24 mouse cellular contexts compared by ENCODE assay signal in genomic region chr5:71200881-71201280, GRCm38 (mm10).
DNase-seq lines count a peak whose midpoint lies in the region; ATAC-seq and TF ChIP-seq lines count a peak whose summit lies in the region.
"Had no signal": no experiment of that assay in that cellular context is flagged by ENCODE, and none has a peak within 500 bp of the region (broad histone marks: within the 10 kb centered on the region; RNA-seq: fewer than 3 reads in every experiment).

No protein-coding gene starts in this region.

- WGBS in midbrain, postnatal 0 days: 78% methylated on average over 6 of the region's 6 CpGs
- 73% methylated on average over 6 of the region's 6 CpGs for WGBS in midbrain, embryonic 15.5 days
- WGBS in forebrain, embryonic 11.5 days: 90% methylated on average over 6 of the region's 6 CpGs

- no peak overlapping the region for H3K9ac ChIP-seq in midbrain, postnatal 0 days (replicated peaks; ENCODE audit: low read length, poor library complexity, severe bottlenecking)
- H3K9ac ChIP-seq in midbrain, embryonic 15.5 days: no peak overlapping the region
- no peak overlapping the region for H3K9ac ChIP-seq in forebrain, embryonic 11.5 days (ENCODE audit: low read length)
- H3K9ac ChIP-seq: embryonic facial prominence, embryonic 12.5 days; heart, embryonic 13.5 days; intestine, embryonic 15.5 days had no signal

- H3K27me3 ChIP-seq in midbrain, postnatal 0 days (ENCODE audit: insufficient read depth, low read length): no peaks in the 10 kb centered on the region
- H3K27me3 ChIP-seq in midbrain, embryonic 15.5 days (replicated peaks): no peaks in the 10 kb centered on the region
- no peaks in the 10 kb centered on the region for H3K27me3 ChIP-seq in forebrain, embryonic 11.5 days (ENCODE audit: control insufficient read depth, insufficient read depth, low read length)
- H3K27me3 ChIP-seq: embryonic facial prominence, embryonic 12.5 days; heart, embryonic 13.5 days; intestine, embryonic 15.5 days had no signal

- ATAC-seq in frontal cortex, adult (ENCODE audit: low TSS enrichment): peak; percentile 78
- ATAC-seq in midbrain, postnatal 0 days (ENCODE audit: low FRiP score): no peak
- ATAC-seq in midbrain, embryonic 15.5 days (replicated peaks): no peak
- ATAC-seq in forebrain, embryonic 11.5 days (replicated peaks; ENCODE audit: low FRiP score): no peak
- ATAC-seq: CD4-positive, CD25-positive, alpha-beta regulatory T cell, adult 4 months; forebrain, embryonic 14.5 days; hindbrain, embryonic 16.5 days; intestine, embryonic 15.5 days had no signal

- no peaks in the 10 kb centered on the region for H3K4me1 ChIP-seq in midbrain, postnatal 0 days (ENCODE audit: insufficient read depth, low read length)
- H3K4me1 ChIP-seq in midbrain, embryonic 15.5 days: no peaks in the 10 kb centered on the region
- H3K4me1 ChIP-seq in forebrain, embryonic 11.5 days (replicated peaks; ENCODE audit: control insufficient read depth, insufficient read depth, low read length): no peaks in the 10 kb centered on the region
- H3K4me1 ChIP-seq: embryonic facial prominence, embryonic 12.5 days; heart, embryonic 13.5 days; intestine, embryonic 15.5 days had no signal

- TF ChIP-seq CTCF in midbrain, postnatal 0 days (IDR thresholded peaks at IDR 0.05): no peak

- H3K4me3 ChIP-seq in midbrain, postnatal 0 days (ENCODE audit: low read depth, low read length): no peak overlapping the region
- no peak overlapping the region for H3K4me3 ChIP-seq in midbrain, embryonic 15.5 days
- H3K4me3 ChIP-seq in forebrain, embryonic 11.5 days (ENCODE audit: low read depth, low read length): no peak overlapping the region
- H3K4me3 ChIP-seq: embryonic facial prominence, embryonic 12.5 days; heart, embryonic 13.5 days; intestine, embryonic 15.5 days had no signal

- peak; percentile 3 for DNase-seq in adrenal gland, postnatal 14 days
- no peak for DNase-seq in adrenal gland, postnatal 25 days
- no peak for DNase-seq in frontal cortex, postnatal 14 days (ENCODE audit: low spot score in 2 of 2)
- DNase-seq in midbrain, postnatal 0 days (ENCODE audit: low spot score): peak; percentile 30
- no peak for DNase-seq in gastrocnemius, postnatal 36 days
- DNase-seq in forebrain, embryonic 11.5 days (ENCODE audit: low spot score): no peak
- DNase-seq: adrenal gland, postnatal 10 days; B cell, adult 2 months; cerebellum, adult 11-12 months; cerebellum, adult 9-11 months; embryo, embryonic 11 days; gastrocnemius, postnatal 10 days; heart, adult 11 months; heart, postnatal 36 days; kidney, adult 18-20 months had no signal

- no peaks in the 10 kb centered on the region for H3K36me3 ChIP-seq in midbrain, postnatal 0 days (ENCODE audit: insufficient read depth, low read length)
- H3K36me3 ChIP-seq in midbrain, embryonic 15.5 days (replicated peaks): no peaks in the 10 kb centered on the region
- no peaks in the 10 kb centered on the region for H3K36me3 ChIP-seq in forebrain, embryonic 11.5 days (ENCODE audit: control insufficient read depth, insufficient read depth, low read length)
- H3K36me3 ChIP-seq: embryonic facial prominence, embryonic 12.5 days; G1E; heart, embryonic 13.5 days; intestine, embryonic 15.5 days had no signal

- no peaks in the 10 kb centered on the region for H3K9me3 ChIP-seq in midbrain, postnatal 0 days (ENCODE audit: low read length)
- H3K9me3 ChIP-seq in midbrain, embryonic 15.5 days: no peaks in the 10 kb centered on the region
- no peaks in the 10 kb centered on the region for H3K9me3 ChIP-seq in forebrain, embryonic 11.5 days (ENCODE audit: control insufficient read depth, low read length)
- H3K9me3 ChIP-seq: embryonic facial prominence, embryonic 12.5 days; heart, embryonic 13.5 days; intestine, embryonic 15.5 days had no signal

- H3K27ac ChIP-seq in midbrain, postnatal 0 days (ENCODE audit: low read depth, low read length): no peak overlapping the region
- H3K27ac ChIP-seq in midbrain, embryonic 15.5 days: no peak overlapping the region
- no peak overlapping the region for H3K27ac ChIP-seq in forebrain, embryonic 11.5 days (ENCODE audit: low read depth, low read length)
- H3K27ac ChIP-seq: embryonic facial prominence, embryonic 12.5 days; heart, embryonic 13.5 days; intestine, embryonic 15.5 days had no signal

- H3K4me2 ChIP-seq in midbrain, postnatal 0 days (ENCODE audit: low read depth, low read length, poor library complexity, severe bottlenecking): no peak overlapping the region
- no peak overlapping the region for H3K4me2 ChIP-seq in midbrain, embryonic 15.5 days
- H3K4me2 ChIP-seq in forebrain, embryonic 11.5 days (ENCODE audit: low read depth, low read length, severe bottlenecking): no peak overlapping the region
- H3K4me2 ChIP-seq: embryonic facial prominence, embryonic 12.5 days; heart, embryonic 13.5 days; intestine, embryonic 15.5 days had no signal

- intact Hi-C loops in gastrocnemius, postnatal 36 days (cut with DNase I): no loop called here

Comparison
In these comparisons a context has a peak if more than half of its experiments do, and no peak if none do; other contexts are left out.
1. DNase-seq: peak in adrenal gland, postnatal 14 days (single experiment) and midbrain, postnatal 0 days (single experiment); none in adrenal gland, postnatal 25 days (single experiment), frontal cortex, postnatal 14 days (0 of 2), gastrocnemius, postnatal 36 days (0 of 2) and forebrain, embryonic 11.5 days (single experiment).